Mouse (Mus musculus): ENCODE measurements at regions not wholly inside any gene's neighbourhood (a gene's known extent, or its start where the extent isn't known, plus 50 kb on each side); places are given as distances from the start of the nearest gene placed in this dataset.

DNA sequence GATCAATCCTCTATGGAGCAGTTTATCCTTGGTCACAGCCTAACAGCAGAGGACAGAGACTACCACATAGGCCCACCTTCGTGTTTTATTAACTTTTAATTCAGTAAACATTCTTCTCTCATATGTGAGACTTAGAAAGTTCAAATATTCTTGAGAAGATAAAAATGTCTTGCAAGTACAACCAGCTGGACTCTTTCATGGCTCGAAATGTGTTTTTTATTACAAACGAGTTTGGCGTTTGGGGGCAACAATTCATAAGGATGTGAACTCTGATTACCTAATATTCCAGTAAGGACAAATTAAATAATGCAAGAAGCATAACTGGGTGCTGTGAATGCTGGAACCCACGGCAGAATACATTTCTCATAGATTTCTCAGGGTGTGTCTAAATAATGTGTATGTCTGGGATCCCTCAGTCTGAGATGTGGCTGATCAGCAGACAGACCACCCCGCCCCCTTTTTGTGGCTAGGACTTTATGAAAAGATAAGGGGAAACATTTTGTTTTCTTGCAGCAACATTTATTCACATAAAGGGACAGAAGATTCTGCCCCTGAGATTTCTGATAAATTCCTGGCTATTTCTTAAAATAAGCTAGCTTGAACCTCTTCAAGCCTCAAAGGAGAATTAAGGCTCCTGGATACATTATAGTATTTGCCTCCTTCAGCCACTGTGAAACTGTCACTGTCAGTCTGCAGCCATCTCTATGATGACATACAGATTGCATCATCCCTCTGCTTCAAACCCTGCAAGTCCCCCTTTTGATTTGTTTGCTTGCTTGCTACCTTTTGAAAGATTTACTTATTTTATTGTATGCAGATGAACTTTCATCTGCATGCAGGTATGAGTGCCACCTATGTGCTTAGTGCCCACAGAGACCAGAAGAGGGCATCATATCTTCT, 69.2 kb upstream of the Gucy1a1 start:
- no peak for DNase-seq (ENCODE audit: low read depth, low spot score)

- DNase-seq (ENCODE audit: low read depth, low spot score) = no peak
Measured at GRCm38 (mm10) chr3:82207321-82207720, 61.7 kb upstream of the Gucy1a1 start.

Measured in brain, embryonic 18.5 days (tissue).